Mouse (Mus musculus) liver, adult 2 months (tissue): Measurements from ENCODE around the gene Fam160a1.

Experiments used
- CTCF ChIP-seq: fragments of 200-500 bp; IDR thresholded peaks from 2 replicates; pipeline ENCODE4 v1.5.1; 2011; ENCODE audit warnings: low read depth, low read length, control low read depth
- POLR2A ChIP-seq: fragments of 200-500 bp; IDR thresholded peaks from 2 replicates; pipeline ENCODE4 v1.6.1; 2011; ENCODE audit warnings: low read length, control low read depth; ENCODE audit not compliant: insufficient read depth; ENCODE audit errors: extremely low read depth

- no peak for TF ChIP-seq CTCF
- TF ChIP-seq POLR2A, result no peak
These were observed 28.2 kb upstream of the Fam160a1 start for GRCm38 (mm10) chr3:85845341-85845740.
